Mouse (Mus musculus) neural tube, embryonic 14.5 days (tissue): Measurements from ENCODE around the gene Rrp1. TPM values are rescaled to one million over a fixed set of nuclear protein-coding genes. Genes with fewer than 3 reads are reported as not detected.
"Not testable (repeated sequence)": the region's sequence is repeated elsewhere in the genome, so short reads cannot be mapped to it uniquely, and the experiment has no call there.

ENCODE experiments used
- ATAC-seq: fragments of 200-750 bp; cut with Nextera tagmentation; 2 replicates; pipeline ENCODE4 v1.8.0; 2017; ENCODE audit warnings: low read depth, mild to moderate bottlenecking, moderate TSS enrichment, moderate library complexity
- H3K27ac ChIP-seq: fragments of 300-500 bp; sonication (generic); 2 replicates; pipeline ENCODE4 v1.5.1; 2014; ENCODE audit warnings: low read depth, mild to moderate bottlenecking, control low read depth, low read length, moderate library complexity, mixed read lengths
- H3K27me3 ChIP-seq: fragments of 300-500 bp; sonication (generic); 2 replicates; pipeline ENCODE4 v1.6.1; 2014; ENCODE audit warnings: low read length; ENCODE audit not compliant: control insufficient read depth, insufficient read depth
- H3K36me3 ChIP-seq: fragments of 300-500 bp; sonication (generic); 2 replicates; pipeline ENCODE4 v1.6.1; 2014; ENCODE audit warnings: low read length, mixed read lengths; ENCODE audit not compliant: control insufficient read depth, insufficient read depth
- H3K4me1 ChIP-seq: fragments of 300-500 bp; sonication (generic); 2 replicates; pipeline ENCODE4 v1.6.1; 2014; ENCODE audit warnings: low read length; ENCODE audit not compliant: control insufficient read depth, insufficient read depth
- H3K4me2 ChIP-seq: fragments of 300-500 bp; sonication (generic); 2 replicates; pipeline ENCODE4 v1.6.1; 2014; ENCODE audit warnings: mild to moderate bottlenecking, low read depth, low read length, control low read depth
- H3K4me3 ChIP-seq: fragments of 300-500 bp; sonication (generic); 2 replicates; pipeline ENCODE4 v1.5.1; 2014; ENCODE audit warnings: low read depth, low read length, control low read depth, mixed read lengths
- H3K9ac ChIP-seq: fragments of 300-500 bp; sonication (generic); replicated peaks from 2 replicates; pipeline ENCODE4 v1.6.1; 2014; ENCODE audit warnings: low read depth, mild to moderate bottlenecking, control low read depth, low read length, mixed read lengths
- H3K9me3 ChIP-seq: fragments of 300-500 bp; sonication (generic); 2 replicates; pipeline ENCODE4 v1.6.1; 2016; ENCODE audit warnings: low read length; ENCODE audit not compliant: control insufficient read depth
- WGBS: fragments of 180-500 bp; shearing (Covaris S2); extraction: QIAGEN DNeasy Blood & Tissue Kit; methylation state at CpG from one replicate; pipeline ENCODE4 v1.1.7; 2014; 5-methylcytosine and 5-hydroxymethylcytosine counted together
- polyA plus RNA-seq: library from polyadenylated mRNA; unstranded; fragments of >200 nt; fragmentation: Nextera tagmentation; extraction: Ambion mirVana; gene quantifications from 2 replicates; pipeline ENCODE4 v1.2.1, GENCODE M21; 2014

Rrp1 gene
- polyA plus RNA-seq, 1 experiment from 2014 or later = 312 TPM

DNA sequence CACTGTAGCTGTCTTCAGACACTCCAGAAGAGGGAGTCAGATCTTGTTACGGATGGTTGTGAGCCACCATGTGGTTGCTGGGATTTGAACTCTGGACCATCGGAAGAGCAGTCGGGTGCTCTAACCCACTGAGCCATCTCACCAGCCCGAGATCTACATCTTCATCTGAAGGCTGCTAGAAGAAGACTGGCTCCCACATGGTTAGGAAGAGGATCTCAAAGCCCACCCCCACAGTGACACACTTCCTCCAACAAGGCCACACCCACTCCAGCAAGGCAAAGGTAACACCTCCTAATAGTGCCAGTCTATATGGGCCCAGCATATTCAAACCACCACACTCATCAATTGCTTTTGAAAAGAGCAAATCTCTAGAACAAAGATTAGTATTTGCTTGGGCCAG, 2.1 kb upstream of the Rrp1 start:
- H3K9me3 ChIP-seq, H3K9ac ChIP-seq, H3K4me2 ChIP-seq, H3K4me1 ChIP-seq, H3K36me3 ChIP-seq, H3K27ac ChIP-seq, H3K4me3 ChIP-seq, ATAC-seq, H3K27me3 ChIP-seq: not testable (repeated sequence)
- 91% methylated on average over 3 of the region's 4 CpGs for WGBS

- Histone ChIP-seq H3K27ac (peak overlapping the region; percentile 85; the same call in 1 of the 2 replicates), H3K4me3 (peak overlapping the region; percentile 77), H3K27me3 (no peaks in the 10 kb centered on the region), H3K36me3 (peaks cover 15% of the 10 kb centered on the region), H3K4me2 (peak overlapping the region; percentile 48), H3K9me3 (no peaks in the 10 kb centered on the region), H3K4me1 (peaks cover 9% of the 10 kb centered on the region), H3K9ac (0 out of 2 replicates have a peak overlapping the region, but pooled peaks have one; percentile 17)
- WGBS = 41% methylated on average over 7 of the region's 7 CpGs
- no peak for ATAC-seq
These were observed 293 bp upstream of the Rrp1 start for GRCm38 (mm10) chr10:78413152-78413520.

GRCm38 (mm10) chr10:78411851-78412250, 992 bp downstream of the Rrp1 start:
- Histone ChIP-seq H3K27me3 (no peaks in the 10 kb centered on the region), H3K4me2 (peak overlapping the region; percentile 48), H3K4me3 (peak overlapping the region; percentile 77), H3K27ac (no peak overlapping the region; the same call in 1 of the 2 replicates), H3K4me1 (peaks cover 9% of the 10 kb centered on the region), H3K9me3 (no peaks in the 10 kb centered on the region), H3K36me3 (peaks cover 27% of the 10 kb centered on the region), H3K9ac (peak overlapping the region; percentile 75)
- peak; percentile 13; the same call in 1 of the 2 replicates for ATAC-seq
- WGBS = 14% methylated on average over 8 of the region's 8 CpGs

DNA sequence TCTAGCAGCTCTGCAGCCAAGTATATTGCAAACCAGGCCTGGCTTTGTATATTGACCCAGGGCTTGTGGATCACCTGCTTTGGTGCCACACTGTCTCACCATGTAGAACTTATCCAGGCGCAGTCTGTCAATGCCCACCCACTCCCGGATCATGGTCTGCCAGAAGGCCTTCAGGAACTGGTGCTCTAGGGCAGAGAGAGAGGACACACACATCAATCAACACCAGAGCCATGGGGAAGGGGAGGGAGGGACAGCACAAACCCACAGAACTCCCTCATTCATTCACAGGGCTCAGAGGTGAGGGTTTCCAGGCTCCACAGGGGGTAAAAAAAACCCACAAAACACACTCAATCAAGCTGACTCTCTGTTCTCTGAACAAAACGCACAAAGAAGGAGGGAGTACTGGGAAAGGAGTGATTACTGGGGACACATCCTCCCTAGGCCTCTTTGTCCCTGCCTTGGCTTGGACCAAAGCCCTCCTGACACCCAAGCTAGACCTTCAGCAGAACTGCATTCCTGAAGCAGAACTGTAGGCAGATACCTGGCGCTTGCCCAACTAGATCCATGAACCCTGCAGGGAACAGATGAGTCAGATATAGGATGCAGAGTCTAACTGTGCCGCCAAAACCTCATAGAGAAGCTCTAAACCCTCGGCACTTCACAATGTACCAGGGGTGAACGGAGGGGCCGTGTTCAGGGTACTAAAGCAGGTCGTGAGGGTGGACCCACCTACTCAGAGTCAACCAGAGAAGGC, 3.6 kb downstream of the Rrp1 start:
- Histone ChIP-seq H3K36me3 (peaks cover 46% of the 10 kb centered on the region), H3K9ac (no peak overlapping the region), H3K27me3 (no peaks in the 10 kb centered on the region), H3K27ac (no peak overlapping the region), H3K4me3 (no peak overlapping the region), H3K4me1 (peaks cover 9% of the 10 kb centered on the region), H3K4me2 (no peak overlapping the region), H3K9me3 (no peaks in the 10 kb centered on the region)
- 86% methylated on average over 9 of the region's 9 CpGs for WGBS
- no peak for ATAC-seq

GRCm38 (mm10) chr10:78407132-78407531, 5.7 kb downstream of the Rrp1 start:
- Histone ChIP-seq H3K9ac (no peak overlapping the region), H3K27me3 (no peaks in the 10 kb centered on the region), H3K4me3 (no peak overlapping the region), H3K36me3 (peaks cover 66% of the 10 kb centered on the region), H3K27ac (no peak overlapping the region), H3K4me1 (peaks cover 9% of the 10 kb centered on the region), H3K9me3 (no peaks in the 10 kb centered on the region), H3K4me2 (no peak overlapping the region)
- ATAC-seq = no peak
- 99% methylated on average over 4 of the region's 4 CpGs for WGBS

DNA sequence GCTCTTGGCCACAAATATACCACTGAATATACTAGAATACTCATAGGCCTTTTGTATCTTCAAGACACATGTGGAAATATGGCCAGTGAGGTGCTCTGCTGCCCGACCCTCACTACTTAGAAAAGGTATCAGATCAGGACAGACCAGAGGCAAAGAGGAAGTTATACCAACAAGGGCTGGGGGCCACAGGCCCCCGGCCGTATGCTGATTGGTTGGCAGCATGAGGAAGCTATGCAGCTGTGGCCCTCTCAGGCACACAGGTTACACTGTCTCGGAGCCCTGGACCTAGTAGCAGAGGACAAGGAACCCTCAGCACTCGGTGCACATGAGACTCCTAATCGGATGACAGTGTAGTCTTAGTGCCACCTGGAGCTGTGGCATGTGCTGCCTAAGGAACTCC, 6.7 kb downstream of the Rrp1 start:
- ATAC-seq = no peak
- WGBS = 94% methylated on average over 6 of the region's 6 CpGs
- 0 out of 2 replicates have a peak, but pooled peaks cover 1% of the 10 kb centered on the region for H3K4me1 ChIP-seq
- no peak overlapping the region for H3K4me3 ChIP-seq
- H3K9me3 ChIP-seq = no peaks in the 10 kb centered on the region
- no peak overlapping the region for H3K27ac ChIP-seq
- H3K4me2 ChIP-seq = no peak overlapping the region
- H3K9ac ChIP-seq = no peak overlapping the region
- no peaks in the 10 kb centered on the region for H3K27me3 ChIP-seq
- H3K36me3 ChIP-seq = peaks cover 76% of the 10 kb centered on the region

GRCm38 (mm10) chr10:78402301-78402922, 10.4 kb downstream of the Rrp1 start:
- WGBS = 92% methylated on average over 14 of the region's 14 CpGs
- Histone ChIP-seq H3K4me3 (no peak overlapping the region), H3K9me3 (no peaks in the 10 kb centered on the region), H3K36me3 (peaks cover 69% of the 10 kb centered on the region), H3K4me2 (no peak overlapping the region), H3K4me1 (no peaks in the 10 kb centered on the region), H3K27me3 (no peaks in the 10 kb centered on the region), H3K9ac (no peak overlapping the region), H3K27ac (no peak overlapping the region)
- no peak for ATAC-seq

GRCm38 (mm10) chr10:78401127-78401526, 11.7 kb downstream of the Rrp1 start:
- no peak for ATAC-seq
- no peaks in the 10 kb centered on the region for H3K27me3 ChIP-seq
- whole genome bisulfite sequencing = 94% methylated on average over 2 of the region's 2 CpGs
- no peak overlapping the region for H3K4me2 ChIP-seq
- no peaks in the 10 kb centered on the region for H3K9me3 ChIP-seq
- H3K27ac ChIP-seq = no peak overlapping the region
- no peaks in the 10 kb centered on the region for H3K4me1 ChIP-seq
- no peak overlapping the region for H3K9ac ChIP-seq
- no peak overlapping the region for H3K4me3 ChIP-seq
- peaks cover 57% of the 10 kb centered on the region for H3K36me3 ChIP-seq

- Histone ChIP-seq H3K9me3 (no peaks in the 10 kb centered on the region), H3K4me2 (no peak overlapping the region), H3K4me1 (no peaks in the 10 kb centered on the region), H3K4me3 (no peak overlapping the region), H3K9ac (no peak overlapping the region), H3K27me3 (no peaks in the 10 kb centered on the region), H3K27ac (no peak overlapping the region), H3K36me3 (peaks cover 45% of the 10 kb centered on the region)
- ATAC-seq = no peak
- WGBS = 43% methylated on average over 17 of the region's 17 CpGs
These were observed 13.7 kb downstream of the Rrp1 start for GRCm38 (mm10) chr10:78399090-78399657.
